Mouse (Mus musculus) urinary bladder, postnatal 36 days (tissue): ENCODE data around the gene Mcu.

Source experiments
- DNase-seq, 2 experiments: peaks; one replicate each; pipeline ENCODE4 v3.0.0; 2022; ENCODE audit warnings: low spot score in 2 of 2, mixed read lengths in 1 of 2

Mcu gene

DNA sequence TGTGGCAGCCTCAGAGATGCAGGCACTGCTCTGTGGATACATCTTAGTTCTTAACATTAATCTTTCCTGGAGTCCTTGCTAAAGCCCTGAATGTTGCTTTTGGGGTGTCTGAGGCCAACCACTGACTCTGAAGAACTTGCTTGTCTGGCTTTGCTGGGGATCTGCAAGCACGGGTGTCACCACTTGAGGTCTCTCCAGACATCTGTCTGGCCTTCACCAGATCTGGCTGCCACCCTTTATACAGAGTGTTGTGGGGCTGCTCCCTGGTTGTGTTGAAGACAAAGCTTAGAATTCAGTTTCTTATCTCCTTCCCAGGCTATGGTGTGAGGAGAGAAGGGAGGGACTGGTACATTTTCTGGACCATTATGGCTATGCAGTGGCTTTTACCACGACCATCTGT, 122.4 kb downstream of the Mcu start:
- DNase-seq: peak; percentile 25 to 48

DNA sequence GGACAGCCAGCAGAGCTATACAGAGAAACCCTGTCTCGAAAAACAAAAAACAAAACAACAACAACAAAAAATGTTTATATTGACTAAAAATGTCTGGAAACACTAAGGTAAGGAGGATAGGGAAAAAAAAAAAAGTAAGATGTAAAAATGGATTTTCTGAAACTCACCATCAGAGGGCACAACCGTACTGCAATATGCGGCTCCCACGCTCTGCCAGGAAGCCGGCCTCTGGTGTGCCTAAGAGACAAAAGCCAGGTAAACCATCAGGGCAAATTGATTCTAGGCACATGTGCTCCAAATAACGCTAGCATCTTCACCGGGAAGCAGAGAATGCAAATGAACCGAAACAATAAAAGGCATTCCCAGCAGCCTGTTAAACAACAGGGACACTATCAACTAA, 125.6 kb downstream of the Mcu start:
- no peak for DNase-seq

DNA sequence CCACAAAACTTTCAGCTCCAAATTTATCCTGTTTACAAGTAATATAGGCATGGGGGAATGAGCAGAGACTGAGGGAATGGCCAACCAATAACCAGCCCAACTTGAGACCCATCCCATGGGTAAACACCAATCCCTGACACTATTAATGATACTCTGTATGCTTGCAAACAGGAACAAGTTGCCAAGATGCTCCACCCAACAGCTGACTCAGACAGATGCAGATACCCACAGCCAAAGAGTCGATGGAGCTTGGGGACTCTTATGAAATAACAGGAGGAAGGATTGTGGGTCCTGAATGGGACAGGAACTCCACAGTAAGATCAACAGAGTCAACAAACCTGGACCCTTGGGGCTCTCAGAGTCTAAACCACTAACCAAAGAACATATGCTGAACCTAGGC, 127.1 kb downstream of the Mcu start:
- peak in 1 of 2 experiments; percentile 12 for DNase-seq

DNA sequence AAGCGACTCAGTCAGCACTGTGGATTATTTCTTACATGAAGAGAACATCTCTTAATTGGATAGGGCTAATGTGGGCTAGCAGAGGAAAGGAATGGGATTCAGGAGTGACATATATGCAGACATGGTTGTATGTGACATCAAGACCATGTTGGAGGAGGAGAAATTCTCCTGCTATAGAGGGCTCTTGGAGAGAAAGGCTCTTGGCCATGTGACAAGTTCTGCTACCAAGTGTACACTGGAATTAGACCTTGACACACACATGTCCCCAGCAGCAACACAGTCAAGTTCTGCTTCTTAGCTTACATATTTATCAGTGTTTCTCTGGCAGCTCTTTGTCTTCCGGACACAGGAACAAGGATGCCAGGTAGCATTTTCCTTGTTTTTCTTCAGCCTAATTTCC, 129.1 kb downstream of the Mcu start:
- no peak for DNase-seq

DNA sequence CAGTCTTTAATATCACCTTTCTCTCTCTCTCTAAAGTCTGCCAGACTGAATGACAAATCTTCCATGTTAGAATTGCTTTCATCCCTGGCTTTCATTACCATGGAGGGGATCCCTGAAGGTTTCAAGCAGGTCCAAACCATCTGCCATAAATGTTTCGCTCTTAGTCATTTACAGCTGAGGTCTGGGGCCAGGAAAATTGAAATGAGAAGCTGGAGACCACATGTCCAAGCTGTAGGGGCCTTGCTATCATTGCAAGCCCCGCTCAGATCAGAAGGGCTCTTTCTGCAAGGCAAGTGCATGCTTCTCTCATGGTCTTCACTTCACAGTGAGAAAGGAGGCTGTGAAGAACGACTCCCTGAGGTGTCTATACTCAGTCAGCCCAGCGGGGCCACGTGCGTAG, 132.2 kb downstream of the Mcu start:
- DNase-seq: no peak

DNA sequence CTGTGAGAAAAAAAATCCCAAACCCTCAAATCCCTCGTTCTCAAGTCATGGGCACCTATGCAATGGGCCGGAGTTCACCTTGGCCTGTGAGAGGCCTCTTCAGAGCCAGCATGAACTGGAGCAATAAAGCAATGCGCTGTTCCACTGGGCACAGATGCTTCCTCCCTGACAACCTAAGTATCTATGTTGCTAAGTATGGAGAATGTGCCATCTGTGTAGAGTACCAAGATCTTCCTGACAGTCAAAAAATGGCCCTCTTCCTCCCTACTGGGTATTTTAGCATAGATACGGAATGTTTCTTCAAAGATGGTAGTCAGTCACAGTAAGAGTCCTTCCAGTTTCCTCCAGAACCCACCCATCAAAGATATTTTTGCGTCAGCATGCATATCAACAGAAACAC, 135.1 kb downstream of the Mcu start:
- no peak for DNase-seq

DNA sequence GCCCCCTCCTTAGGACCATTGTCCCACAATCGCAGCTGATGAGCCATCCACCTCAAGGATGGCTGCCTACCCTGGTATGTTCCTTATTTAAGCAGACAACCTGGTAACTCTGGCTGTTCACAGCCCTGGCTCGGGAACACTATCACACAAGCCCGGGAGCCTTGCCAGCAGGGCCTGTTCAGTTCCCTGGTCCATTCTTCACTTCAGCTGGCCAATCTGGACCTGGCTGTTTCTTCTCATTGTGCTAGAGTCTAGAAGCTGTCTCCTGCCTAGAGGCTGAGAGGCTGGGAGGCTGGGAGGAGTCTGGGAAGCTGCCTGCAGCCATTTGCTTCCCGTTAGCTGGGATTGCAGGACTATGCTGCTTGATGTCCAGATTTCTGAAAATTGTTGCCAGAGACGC, 146.0 kb downstream of the Mcu start:
- peak in 1 of 2 experiments; percentile 13 for DNase-seq

DNA sequence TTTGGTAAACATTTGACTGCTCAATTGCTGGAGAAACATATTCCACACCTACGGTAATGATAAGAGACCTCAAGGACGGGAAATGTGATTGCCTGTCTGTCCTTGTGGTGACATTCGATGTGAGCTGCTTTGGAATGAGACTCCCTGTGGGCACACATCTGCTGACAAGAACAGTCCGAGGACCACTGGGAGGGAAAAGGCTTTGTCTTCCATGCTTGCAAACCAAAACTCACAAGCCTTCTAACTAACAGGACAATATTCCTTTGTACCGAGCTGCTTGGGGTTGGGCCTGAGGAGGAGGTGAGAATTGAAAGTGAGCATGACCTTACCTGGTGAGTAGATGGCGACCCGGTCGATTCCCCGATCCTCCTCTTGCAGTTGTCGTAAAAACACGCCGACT, 149.2 kb downstream of the Mcu start:
- DNase-seq: no peak

DNA sequence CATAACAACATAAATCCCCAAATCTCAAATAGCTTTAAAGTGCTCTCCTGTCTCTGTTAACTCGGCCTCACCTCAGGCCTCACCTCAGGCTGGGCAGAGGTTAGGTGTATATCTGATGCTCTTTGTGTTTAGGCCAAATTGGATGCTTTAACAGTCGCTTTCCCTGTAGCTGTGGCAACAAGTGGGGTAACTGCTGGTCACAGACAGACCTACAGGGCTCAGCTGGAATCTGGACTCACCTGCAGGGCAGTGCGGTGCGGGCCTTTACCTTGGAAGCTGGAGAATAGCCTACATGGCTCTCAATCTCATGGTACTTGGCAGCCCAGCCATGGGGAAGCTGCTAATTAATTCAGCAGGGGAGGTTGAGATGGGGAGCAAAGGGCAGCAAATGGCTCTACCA, 149.9 kb downstream of the Mcu start:
- no peak for DNase-seq

DNA sequence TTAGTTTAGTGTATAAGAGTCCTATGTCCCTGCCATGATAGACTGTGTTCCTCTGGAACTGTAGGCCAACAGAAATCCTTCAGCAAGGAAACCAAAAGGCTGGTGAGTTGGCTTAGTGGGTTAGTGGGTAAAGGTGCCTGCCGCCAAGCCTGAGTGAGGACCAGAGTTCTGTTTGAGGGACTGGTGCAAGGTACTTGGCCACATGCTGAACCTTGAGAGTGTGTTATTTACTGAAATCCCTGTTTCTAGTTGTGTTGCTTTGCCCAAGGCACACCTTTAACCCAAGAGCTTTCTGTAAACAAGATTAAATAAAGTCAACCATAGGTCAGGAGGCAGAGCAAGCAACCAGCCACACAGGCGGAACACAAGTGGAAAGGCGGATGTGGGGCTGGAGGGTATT, 150.9 kb downstream of the Mcu start:
- DNase-seq: no peak

DNA sequence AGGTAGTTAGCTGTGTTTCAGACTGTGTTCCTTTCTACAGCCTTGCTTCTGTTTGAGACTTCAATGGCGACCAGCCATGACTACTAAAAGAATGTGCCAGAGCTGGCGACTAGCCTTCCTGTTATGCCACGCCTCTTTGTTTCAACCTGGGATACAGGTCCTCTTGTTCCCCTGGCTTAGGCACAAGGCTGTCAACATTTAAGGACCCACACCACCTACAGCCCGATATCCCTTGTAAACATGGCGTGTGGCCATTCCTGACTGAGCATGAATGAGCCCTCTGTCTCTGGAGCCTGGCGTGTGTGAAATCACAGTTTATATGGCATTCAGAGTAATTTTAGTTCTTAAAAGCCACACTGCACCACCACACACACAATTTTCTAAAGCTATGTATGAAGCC, 154.2 kb downstream of the Mcu start:
- no peak for DNase-seq

DNA sequence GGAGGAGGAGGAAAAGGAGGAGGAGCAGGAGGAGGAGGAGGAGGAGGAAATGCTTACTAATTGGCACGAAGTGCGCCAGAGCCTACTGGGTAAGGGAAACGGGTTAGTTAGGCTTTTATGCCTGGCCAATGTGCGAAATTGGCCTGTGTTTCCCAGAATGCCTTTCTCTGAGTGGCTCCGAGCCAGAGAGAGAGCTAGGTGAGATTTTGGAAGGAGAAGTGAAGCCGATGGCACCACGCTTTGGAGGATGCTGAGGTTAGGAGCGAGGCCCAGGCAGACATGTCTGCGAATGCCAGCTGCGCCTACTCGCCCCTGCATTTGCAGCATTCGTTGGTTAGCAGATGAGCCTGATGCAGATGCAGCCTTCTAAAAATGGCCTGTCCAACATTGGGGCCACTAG, 156.7 kb downstream of the Mcu start:
- DNase-seq: no peak

DNA sequence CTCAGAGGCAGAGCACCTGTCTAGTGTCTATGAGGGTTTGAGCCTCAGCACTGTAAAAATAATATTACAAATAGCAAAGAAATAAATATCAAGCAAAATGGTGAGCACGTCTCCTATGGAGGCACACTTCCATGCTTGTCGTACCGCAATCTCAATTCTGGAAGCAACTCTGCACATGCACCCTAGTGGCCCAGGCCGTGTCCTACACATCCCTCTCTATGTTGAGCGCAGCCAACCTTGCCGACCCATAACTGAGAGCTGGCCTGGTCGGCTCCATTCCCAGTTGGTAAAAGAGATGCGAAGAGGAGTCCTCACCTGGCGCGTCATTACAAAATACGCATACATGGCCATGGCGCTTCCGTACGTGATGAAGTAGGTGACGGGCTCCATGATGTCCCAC, 161.9 kb downstream of the Mcu start:
- no peak for DNase-seq

DNA sequence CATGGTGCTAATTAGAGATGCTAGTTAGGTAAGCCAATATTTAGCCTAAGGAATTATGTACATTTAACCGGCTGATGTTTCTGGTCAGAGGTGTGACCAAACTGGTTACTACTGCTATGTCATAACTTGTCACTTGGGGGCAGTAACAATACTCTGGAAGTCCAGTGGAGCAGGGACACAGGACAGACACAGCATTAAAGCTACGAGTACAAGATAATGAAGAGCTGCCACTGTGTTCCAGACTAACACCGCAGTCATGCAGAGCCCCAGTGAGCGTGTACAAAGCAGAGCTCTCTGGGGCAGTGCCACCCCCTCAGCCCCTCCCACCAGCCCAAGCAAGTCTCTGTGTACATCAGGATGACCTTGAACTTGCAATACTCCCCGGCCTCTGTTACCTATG, 164.7 kb downstream of the Mcu start:
- DNase-seq: no peak

DNA sequence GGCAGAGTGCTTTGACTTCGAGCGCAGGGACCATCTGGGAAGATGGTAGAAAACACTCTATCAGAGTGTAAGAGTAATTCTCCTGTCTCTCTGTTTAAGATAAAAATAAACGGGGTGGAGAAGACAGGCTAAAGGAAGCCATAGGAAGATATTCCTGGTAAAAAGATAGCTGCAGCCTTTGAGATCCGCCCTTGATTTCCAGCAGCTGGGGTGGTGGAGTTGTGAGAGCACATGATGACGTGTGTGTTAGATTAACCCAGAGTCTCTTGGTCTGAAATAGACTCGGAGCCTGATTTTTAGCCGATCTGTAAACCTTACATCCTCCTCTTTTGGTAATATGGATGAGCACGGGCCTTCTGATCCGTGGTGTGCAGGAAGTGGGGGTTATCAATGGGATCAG, 168.9 kb downstream of the Mcu start:
- no peak for DNase-seq

DNA sequence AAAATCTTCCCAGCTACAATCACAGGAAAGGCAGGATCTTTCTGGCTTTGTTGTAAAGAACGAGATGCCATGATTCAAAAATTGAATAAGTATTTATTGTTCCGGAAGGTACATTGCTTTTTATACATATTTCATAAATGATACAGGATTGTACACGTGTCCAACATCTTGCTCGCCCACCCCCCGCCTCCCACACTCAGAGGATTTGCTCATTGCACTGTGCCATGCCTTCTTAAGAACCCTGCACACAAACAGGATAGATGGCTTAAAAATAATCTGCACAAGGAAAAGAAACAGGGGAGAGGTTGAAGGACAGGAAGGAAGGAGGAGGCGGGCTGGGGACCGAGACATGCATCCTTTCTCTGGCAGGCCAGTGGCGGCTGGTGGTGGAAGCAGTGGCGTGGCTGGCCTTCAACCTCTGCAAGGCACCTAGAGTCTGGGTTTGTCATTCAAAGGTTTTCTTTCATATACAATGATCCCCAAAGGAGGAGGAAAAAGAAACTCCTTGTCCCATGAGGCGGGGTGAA, 169.5 kb downstream of the Mcu start:
- no peak for DNase-seq

DNA sequence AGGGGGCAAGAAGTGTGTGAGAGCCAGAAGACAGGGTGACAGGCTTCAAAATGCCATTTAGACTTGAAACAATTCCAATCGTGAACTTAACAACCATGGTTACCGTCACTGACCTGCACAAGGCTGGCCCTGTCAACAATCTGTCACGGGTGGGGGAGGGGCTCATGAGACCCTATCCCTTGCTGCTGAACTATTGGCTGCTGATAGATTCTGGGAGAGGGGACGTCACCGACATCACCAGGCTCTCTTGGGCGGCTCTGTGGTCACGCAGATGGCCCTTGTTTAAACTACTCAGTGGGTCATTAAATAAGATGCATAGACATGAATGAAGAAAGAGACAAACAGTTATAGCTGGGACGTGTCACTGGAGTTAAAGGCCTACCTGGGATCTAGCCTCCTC, 171.9 kb downstream of the Mcu start:
- no peak for DNase-seq

DNA sequence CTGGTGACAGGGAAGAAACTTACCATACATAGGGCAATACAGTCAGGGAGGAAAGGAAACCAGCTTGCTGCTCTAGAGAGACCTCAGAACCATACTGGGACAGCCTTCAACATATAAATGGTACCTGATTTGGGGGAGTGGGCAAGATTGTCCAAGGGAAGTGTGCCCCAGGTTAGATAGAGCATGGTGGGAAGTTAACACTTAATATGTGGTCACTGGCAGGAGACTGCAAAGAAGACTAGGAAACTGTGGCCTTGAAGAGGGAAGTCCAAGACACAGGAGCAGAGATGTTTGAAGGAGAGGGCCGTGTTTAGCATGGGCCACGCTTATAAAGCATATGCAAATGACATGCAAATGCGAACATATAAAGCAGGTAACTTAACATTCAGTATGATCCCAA, 172.4 kb downstream of the Mcu start:
- no peak for DNase-seq

DNA sequence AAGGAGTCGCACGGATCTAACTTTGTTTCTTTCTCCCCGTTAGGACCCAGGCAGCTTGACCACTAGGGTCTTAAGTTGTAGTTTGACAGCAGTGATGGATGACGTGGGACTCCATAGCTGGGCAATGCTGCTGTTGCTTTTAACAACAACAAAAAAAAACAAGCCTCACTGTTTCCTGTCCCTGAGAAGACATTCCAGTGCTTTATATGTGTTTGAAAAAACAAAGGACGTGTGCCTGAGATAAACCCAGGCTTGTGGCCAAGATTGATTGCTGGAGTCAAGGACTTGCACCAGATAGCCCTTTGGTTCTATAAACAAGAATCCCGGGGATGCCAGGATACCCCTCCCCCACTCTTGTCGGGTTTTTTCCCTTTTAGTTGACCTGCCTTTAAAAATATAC, 173.3 kb downstream of the Mcu start:
- DNase-seq: no peak

DNA sequence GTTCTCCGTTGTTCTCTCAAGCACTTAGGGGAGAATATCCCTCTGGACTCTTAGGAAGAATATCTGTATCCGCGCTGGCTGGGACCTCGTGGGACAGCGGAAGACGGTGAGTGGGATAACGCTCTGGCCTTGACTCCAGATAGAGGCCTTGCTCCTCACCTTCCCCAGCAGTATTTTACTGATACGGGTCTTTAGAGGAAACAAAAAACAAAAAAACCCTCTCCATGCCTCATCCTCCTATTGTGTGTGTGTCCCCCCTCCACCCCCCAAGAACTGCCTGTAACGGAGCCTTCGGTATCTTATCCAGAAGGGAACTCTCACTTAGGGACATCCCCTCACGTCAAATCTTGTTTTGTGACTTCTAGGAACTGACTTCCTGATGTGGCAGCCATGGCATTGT, 174.8 kb downstream of the Mcu start, which contains the start of gene Oit3:
TSS of gene Oit3 (minus strand) at position 44 of the 400 bp plus-strand sequence.
- DNase-seq: no peak

DNA sequence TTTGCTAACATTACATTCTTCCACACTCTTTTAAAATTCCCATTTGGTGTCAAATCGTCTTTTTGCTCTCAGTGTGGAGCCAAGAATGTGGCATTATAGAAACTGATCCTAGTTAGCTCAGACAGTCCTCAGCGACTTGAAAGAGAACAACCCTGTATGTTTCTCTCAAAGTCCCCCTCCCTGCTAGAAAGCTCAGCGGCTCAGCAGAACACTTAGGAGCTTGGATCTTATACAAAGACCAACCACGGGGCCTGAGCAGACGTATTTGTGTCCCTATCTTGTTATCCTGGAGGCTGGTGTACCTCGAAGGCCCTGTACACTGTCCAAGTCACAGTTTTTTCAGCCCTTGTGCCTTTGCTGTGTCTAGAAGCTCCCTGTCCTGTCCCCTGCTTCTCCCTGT, 176.3 kb downstream of the Mcu start:
- DNase-seq: no peak

DNA sequence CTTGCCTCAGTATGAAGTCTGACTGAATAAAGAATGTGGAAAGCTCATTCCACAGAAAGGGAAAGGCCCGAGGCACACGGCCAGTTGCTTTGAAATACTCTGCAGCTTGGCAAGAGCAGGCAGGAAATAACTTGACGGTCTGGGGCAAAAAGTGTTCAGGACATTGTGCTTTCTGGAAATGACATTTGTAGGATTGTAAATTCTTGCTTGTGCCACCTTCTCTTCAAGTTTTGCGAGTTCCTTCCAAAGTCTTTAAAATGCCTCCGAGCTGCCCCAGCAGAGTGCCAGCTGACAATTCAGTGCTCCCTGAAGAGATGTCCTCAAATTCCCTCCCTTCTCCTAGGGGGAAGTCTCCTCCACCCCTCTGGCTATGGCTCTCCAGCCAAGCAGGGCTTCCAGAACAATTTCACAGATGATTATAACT, 177.0 kb downstream of the Mcu start:
- DNase-seq: peak; percentile 22 to 60

DNA sequence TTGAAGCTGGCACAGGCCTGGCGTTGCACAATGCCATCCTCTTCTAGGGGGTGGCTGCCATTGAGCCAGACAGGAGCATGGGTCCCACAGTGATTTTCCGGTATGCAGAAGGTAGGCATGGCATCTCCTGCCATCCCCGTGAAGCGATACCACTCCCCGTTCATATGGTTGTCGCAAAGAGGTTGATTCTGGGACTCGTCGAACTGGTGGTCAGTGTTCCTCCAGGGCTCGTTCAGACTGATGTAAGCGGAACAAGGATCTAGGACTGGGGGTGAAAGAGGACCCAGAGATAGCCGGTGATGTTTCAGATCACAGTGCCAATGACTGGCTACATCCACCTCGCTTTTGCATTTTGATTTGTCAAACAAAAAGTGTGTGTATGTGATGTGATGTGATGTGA, 177.8 kb downstream of the Mcu start:
- DNase-seq: no peak

DNA sequence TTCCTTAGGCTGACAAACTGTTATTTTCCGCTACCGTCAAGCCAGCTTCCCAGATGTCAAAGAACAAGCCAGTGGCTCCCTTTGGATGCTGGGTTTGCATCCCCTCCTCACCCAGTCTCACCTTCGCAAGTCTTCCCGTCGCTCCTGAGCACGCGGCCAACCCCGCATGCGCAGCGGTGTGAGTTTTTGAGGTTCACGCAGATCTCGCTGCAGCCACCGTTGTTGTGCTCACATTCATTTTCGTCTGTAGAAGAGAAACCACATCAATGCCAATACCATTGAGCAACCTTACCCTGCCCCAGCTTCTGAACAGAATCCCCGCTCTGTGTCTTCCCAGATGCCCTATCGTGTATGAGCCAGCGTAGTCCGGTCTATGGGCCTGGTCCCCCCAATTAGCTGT, 180.7 kb downstream of the Mcu start:
- DNase-seq: no peak
